Comparison of ENCODE assay signal across 21 mouse cellular contexts in the genomic region with DNA sequence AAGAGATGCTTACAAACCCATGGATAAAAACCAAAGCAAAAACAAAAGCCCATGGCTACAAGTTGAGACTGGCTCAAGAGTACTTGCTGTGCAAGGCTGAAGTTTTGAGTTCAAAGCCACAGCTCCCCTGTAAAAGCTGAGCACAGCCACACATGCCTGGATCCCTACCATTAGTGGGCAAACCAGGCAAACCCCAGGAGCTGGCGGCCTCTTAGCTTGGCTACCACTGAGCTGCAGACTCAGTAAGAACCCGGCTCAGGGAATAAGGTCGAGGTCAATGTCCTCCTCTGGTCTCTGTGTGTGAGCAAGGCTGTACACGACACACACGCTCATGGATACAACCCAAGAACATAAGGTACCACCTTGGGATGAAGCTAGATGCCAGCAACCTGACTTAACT. TPM values are rescaled to one million over a fixed set of nuclear protein-coding genes. Genes with fewer than 3 reads are reported as not detected.
"Had no signal": no experiment of that assay in that cellular context is flagged by ENCODE, and none has a peak within 500 bp of the region (broad histone marks: within the 10 kb centered on the region; RNA-seq: fewer than 3 reads in every experiment).

No protein-coding gene starts in this region.

- H3K4me2 ChIP-seq: limb, embryonic 12.5 days; limb, embryonic 15.5 days; liver, embryonic 11.5 days; lung, embryonic 15.5 days; neural tube, embryonic 12.5 days; neural tube, embryonic 15.5 days; stomach, embryonic 15.5 days had no signal

- H3K9ac ChIP-seq: limb, embryonic 12.5 days; limb, embryonic 15.5 days; liver, embryonic 14.5 days; liver, postnatal 0 days; lung, embryonic 15.5 days; neural tube, embryonic 12.5 days; neural tube, embryonic 15.5 days; stomach, embryonic 15.5 days had no signal

- DNase-seq: kidney, adult 9 months; kidney, postnatal 14 days; kidney, postnatal 4 days; left cerebral cortex, postnatal 4 days; liver, postnatal 0 days; midbrain, embryonic 14.5 days; right cerebral cortex, adult 18-20 months; right cerebral cortex, postnatal 14 days; right cerebral cortex, postnatal 4 days; thymus, postnatal 25 days had no signal

- ATAC-seq: liver, postnatal 0 days had no signal

- H3K27me3 ChIP-seq: limb, embryonic 12.5 days; limb, embryonic 15.5 days; lung, embryonic 15.5 days; megakaryocyte, embryonic 14.5 days; neural tube, embryonic 12.5 days; neural tube, embryonic 15.5 days; stomach, embryonic 15.5 days had no signal

- H3K4me3 ChIP-seq: limb, embryonic 12.5 days; limb, embryonic 15.5 days; lung, embryonic 15.5 days; megakaryocyte, embryonic 14.5 days; midbrain, embryonic 10.5 days; neural tube, embryonic 12.5 days; neural tube, embryonic 15.5 days; stomach, embryonic 15.5 days had no signal

- H3K9me3 ChIP-seq: limb, embryonic 15.5 days; lung, embryonic 15.5 days; megakaryocyte, embryonic 14.5 days; neural tube, embryonic 12.5 days; neural tube, embryonic 15.5 days; stomach, embryonic 15.5 days had no signal

- H3K27ac ChIP-seq: limb, embryonic 12.5 days; limb, embryonic 15.5 days; liver, embryonic 14.5 days; lung, embryonic 15.5 days; midbrain, embryonic 10.5 days; neural tube, embryonic 12.5 days; neural tube, embryonic 15.5 days; stomach, embryonic 15.5 days had no signal

RNA-seq across cellular contexts. Expression of a gene that starts 27.2 kb away (rescaled TPM):
- polyA plus RNA-seq: limb, embryonic 12.5 days; liver, embryonic 11.5 days; liver, postnatal 0 days; midbrain, embryonic 14.5 days; thymus, postnatal 0 days had no signal
